Mouse (Mus musculus): ENCODE measurements at regions not wholly inside any gene's neighbourhood (a gene's known extent, or its start where the extent isn't known, plus 50 kb on each side); places are given as distances from the start of the nearest gene placed in this dataset.

DNA sequence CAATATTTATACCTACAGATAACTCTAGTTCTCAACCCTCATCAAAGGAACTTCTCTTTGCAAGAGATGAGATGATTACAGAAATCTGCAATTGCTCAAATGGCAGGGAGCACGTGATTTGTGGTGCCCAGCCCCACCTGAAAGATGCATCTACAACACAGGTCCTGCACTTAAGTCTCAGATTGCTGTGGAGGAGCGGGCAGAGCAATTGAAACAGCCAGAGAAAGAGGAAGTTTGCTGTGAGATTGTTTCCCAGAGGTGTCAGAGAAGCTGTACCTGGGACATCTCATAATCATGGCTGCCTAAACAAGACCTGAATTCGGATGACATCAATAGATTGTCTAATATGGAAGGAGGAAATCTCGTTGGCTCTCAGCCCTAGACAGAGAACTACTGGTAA lies 105.9 kb upstream of the Cxcr4 start:
- H3K27me3 ChIP-seq (ENCODE audit: insufficient read depth, low read length): no peaks in the 10 kb centered on the region
- TF ChIP-seq CTCF (IDR thresholded peaks at IDR 0.05; ENCODE audit: low read depth): no peak

GRCm38 (mm10) chr1:128695936-128696335 lies 103.8 kb upstream of the Cxcr4 start:
- WGBS: 62% methylated on average over 2 of the region's 2 CpGs

More for the DNA sequence above, 105.9 kb upstream of the Cxcr4 start:
- H3K4me2 ChIP-seq (ENCODE audit: low read length): no peak overlapping the region
- H3K4me1 ChIP-seq (replicated peaks; ENCODE audit: insufficient read depth, low read length): no peaks in the 10 kb centered on the region
- no peaks in the 10 kb centered on the region for H3K36me3 ChIP-seq (ENCODE audit: insufficient read depth, low read length)
- no peaks in the 10 kb centered on the region for H3K9me3 ChIP-seq (replicated peaks; ENCODE audit: low read length)
- DNase-seq (ENCODE audit: low spot score) (no peak), ATAC-seq (replicated peaks; ENCODE audit: low FRiP score, low read depth) (no peak)
- WGBS: 91% methylated on average over 4 of the region's 4 CpGs
- H3K4me3 ChIP-seq (replicated peaks; ENCODE audit: low read depth, low read length): no peak overlapping the region
- no peak overlapping the region for H3K27ac ChIP-seq
- no peak overlapping the region for H3K9ac ChIP-seq (ENCODE audit: low read depth, low read length)

DNA sequence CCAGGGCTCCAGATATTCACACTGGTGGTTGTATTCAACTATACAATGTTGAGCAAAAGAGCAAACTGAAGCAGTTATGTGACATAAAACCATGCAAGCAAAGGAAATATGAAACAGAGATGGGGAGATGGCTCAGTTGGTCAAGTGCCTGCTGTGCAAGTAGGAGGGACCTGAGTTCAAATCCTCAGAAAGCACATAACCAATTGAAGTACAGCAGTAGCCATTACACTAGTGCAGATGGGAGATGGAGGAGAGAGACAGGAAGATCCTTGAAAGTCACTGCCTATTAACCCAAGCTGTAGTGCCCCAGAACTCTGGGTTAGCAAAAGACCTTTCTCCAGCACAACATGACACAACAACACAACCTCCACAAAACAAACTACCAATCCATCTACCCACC lies 100.7 kb upstream of the Cxcr4 start:
- Histone ChIP-seq H3K9ac (ENCODE audit: low read depth, low read length) (no peak overlapping the region), H3K27me3 (ENCODE audit: insufficient read depth, low read length) (no peaks in the 10 kb centered on the region), H3K36me3 (ENCODE audit: insufficient read depth, low read length) (no peaks in the 10 kb centered on the region), H3K4me3 (replicated peaks; ENCODE audit: low read depth, low read length) (no peak overlapping the region), H3K4me1 (replicated peaks; ENCODE audit: insufficient read depth, low read length) (0 out of 2 replicates have a peak, but pooled peaks cover 5% of the 10 kb centered on the region), H3K4me2 (ENCODE audit: low read length) (no peak overlapping the region), H3K27ac (no peak overlapping the region), H3K9me3 (replicated peaks; ENCODE audit: low read length) (no peaks in the 10 kb centered on the region)
- no peak for TF ChIP-seq CTCF (IDR thresholded peaks at IDR 0.05; ENCODE audit: low read depth)
- no peak for ATAC-seq (replicated peaks; ENCODE audit: low FRiP score, low read depth)
- no peak for DNase-seq (ENCODE audit: low spot score)

More at GRCm38 (mm10) chr1:128695936-128696335, 103.8 kb upstream of the Cxcr4 start:
- Histone ChIP-seq H3K36me3 (ENCODE audit: insufficient read depth, low read length) (no peaks in the 10 kb centered on the region), H3K27me3 (ENCODE audit: insufficient read depth, low read length) (no peaks in the 10 kb centered on the region), H3K4me1 (replicated peaks; ENCODE audit: insufficient read depth, low read length) (0 out of 2 replicates have a peak, but pooled peaks cover 5% of the 10 kb centered on the region), H3K4me3 (replicated peaks; ENCODE audit: low read depth, low read length) (no peak overlapping the region), H3K9me3 (replicated peaks; ENCODE audit: low read length) (no peaks in the 10 kb centered on the region), H3K27ac (no peak overlapping the region), H3K9ac (ENCODE audit: low read depth, low read length) (no peak overlapping the region), H3K4me2 (ENCODE audit: low read length) (no peak overlapping the region)
- ATAC-seq (replicated peaks; ENCODE audit: low FRiP score, low read depth) (no peak), DNase-seq (ENCODE audit: low spot score) (no peak)
- TF ChIP-seq CTCF (IDR thresholded peaks at IDR 0.05; ENCODE audit: low read depth): no peak

- no peaks in the 10 kb centered on the region for H3K9me3 ChIP-seq (replicated peaks; ENCODE audit: low read length)
- H3K36me3 ChIP-seq (ENCODE audit: insufficient read depth, low read length): no peaks in the 10 kb centered on the region
- WGBS: 20% methylated on average over 8 of the region's 8 CpGs
- H3K9ac ChIP-seq (ENCODE audit: low read depth, low read length): no peak overlapping the region
- no peaks in the 10 kb centered on the region for H3K27me3 ChIP-seq (ENCODE audit: insufficient read depth, low read length)
- TF ChIP-seq CTCF (IDR thresholded peaks at IDR 0.05; ENCODE audit: low read depth): no peak
- no peak overlapping the region for H3K4me3 ChIP-seq (replicated peaks; ENCODE audit: low read depth, low read length)
- DNase-seq (ENCODE audit: low spot score) (peak; percentile 47), ATAC-seq (replicated peaks; ENCODE audit: low FRiP score, low read depth) (no peak)
- no peak overlapping the region for H3K27ac ChIP-seq
- H3K4me1 ChIP-seq (replicated peaks; ENCODE audit: insufficient read depth, low read length): peaks cover 5% of the 10 kb centered on the region; the same call in 1 of the 2 replicates
- H3K4me2 ChIP-seq (ENCODE audit: low read length): no peak overlapping the region
Observed at GRCm38 (mm10) chr1:128692313-128692712, 100.2 kb upstream of the Cxcr4 start.

GRCm38 (mm10) chr1:128687236-128687927 lies 95.3 kb upstream of the Cxcr4 start:
- Histone ChIP-seq H3K9ac (ENCODE audit: low read depth, low read length) (no peak overlapping the region), H3K36me3 (ENCODE audit: insufficient read depth, low read length) (no peaks in the 10 kb centered on the region), H3K4me3 (replicated peaks; ENCODE audit: low read depth, low read length) (no peak overlapping the region), H3K9me3 (replicated peaks; ENCODE audit: low read length) (no peaks in the 10 kb centered on the region), H3K4me1 (replicated peaks; ENCODE audit: insufficient read depth, low read length) (peaks cover 4% of the 10 kb centered on the region; the same call in 1 of the 2 replicates), H3K27ac (no peak overlapping the region), H3K4me2 (ENCODE audit: low read length) (no peak overlapping the region), H3K27me3 (ENCODE audit: insufficient read depth, low read length) (no peaks in the 10 kb centered on the region)
- no peak for TF ChIP-seq CTCF (IDR thresholded peaks at IDR 0.05; ENCODE audit: low read depth)
- ATAC-seq (replicated peaks; ENCODE audit: low FRiP score, low read depth): no peak
- DNase-seq (ENCODE audit: low spot score): peak; percentile 58
- WGBS: 33% methylated on average over 9 of the region's 9 CpGs

DNA sequence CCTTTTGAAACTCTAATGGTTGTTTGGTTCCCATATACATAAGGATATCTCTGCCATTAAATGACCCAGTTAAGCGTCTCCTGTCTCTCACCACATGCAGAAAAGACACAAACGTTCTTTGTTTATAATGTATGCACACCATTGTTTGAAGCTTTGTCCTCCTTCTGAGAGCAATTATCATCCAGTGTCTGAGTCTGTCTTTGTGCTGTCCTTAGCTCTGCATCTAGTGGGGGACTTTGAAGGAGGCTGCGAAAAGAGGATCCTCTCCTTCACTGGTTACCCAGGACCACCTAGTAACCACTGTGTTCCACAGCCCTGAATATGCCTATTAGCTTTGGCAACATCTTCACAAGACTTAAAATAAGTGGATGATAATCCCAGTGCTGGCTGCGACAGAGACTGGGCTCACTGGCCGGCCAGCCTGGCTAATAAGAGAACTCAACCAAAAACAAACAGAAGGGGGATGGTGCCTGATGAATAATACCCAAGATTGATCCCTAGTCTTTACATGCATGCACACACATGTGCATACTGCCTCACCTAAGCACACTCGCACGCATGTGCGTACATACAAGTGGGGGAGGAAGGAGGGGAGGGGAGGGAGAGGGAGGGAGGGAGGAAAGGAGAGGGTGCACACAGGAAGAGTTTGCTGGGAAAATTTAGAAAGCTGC lies 93.5 kb upstream of the Cxcr4 start:
- no peaks in the 10 kb centered on the region; the same call in 1 of the 2 replicates for H3K4me1 ChIP-seq (replicated peaks; ENCODE audit: insufficient read depth, low read length)
- ATAC-seq (replicated peaks; ENCODE audit: low FRiP score, low read depth) (no peak), DNase-seq (ENCODE audit: low spot score) (no peak)
- TF ChIP-seq CTCF (IDR thresholded peaks at IDR 0.05; ENCODE audit: low read depth): no peak
- no peak overlapping the region for H3K27ac ChIP-seq
- no peaks in the 10 kb centered on the region for H3K27me3 ChIP-seq (ENCODE audit: insufficient read depth, low read length)
- H3K36me3 ChIP-seq (ENCODE audit: insufficient read depth, low read length): no peaks in the 10 kb centered on the region
- H3K4me2 ChIP-seq (ENCODE audit: low read length): no peak overlapping the region
- no peaks in the 10 kb centered on the region for H3K9me3 ChIP-seq (replicated peaks; ENCODE audit: low read length)
- H3K9ac ChIP-seq (ENCODE audit: low read depth, low read length): no peak overlapping the region
- 72% methylated on average over 8 of the region's 8 CpGs for WGBS
- no peak overlapping the region for H3K4me3 ChIP-seq (replicated peaks; ENCODE audit: low read depth, low read length)
